Mouse (Mus musculus): ENCODE measurements around the gene Atp6v0e. TPM values are rescaled to one million over a fixed set of nuclear protein-coding genes. Genes with fewer than 3 reads are reported as not detected.

The Atp6v0e gene
- total and polyA plus RNA-seq, 3 experiments: 190 to 422 (median 226) TPM

DNA sequence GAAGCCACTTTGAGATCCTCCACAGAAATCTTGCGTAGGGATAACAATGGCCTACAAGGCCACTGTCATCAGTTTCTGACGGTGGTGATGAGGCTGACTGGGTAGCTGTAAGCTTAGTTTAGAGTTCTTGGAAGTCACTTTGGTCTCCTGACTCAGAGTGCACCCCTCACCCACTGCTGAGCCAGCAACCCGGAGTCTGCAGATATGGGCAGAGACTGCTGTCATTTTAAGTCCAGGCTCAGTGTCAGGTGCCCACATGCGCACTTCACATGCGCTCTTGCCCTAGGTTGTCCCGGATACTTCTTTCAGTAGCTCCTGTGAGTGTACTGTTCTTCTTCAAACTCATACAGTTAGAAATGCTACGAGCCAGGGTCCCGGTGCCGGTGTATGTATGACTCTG lies 29.1 kb upstream of the Atp6v0e start:
- Histone ChIP-seq H3K9ac (ENCODE audit: insufficient read depth, low read depth) (no peak overlapping the region), H3K9me3 (replicated peaks; ENCODE audit: low read length) (no peaks in the 10 kb centered on the region), H3K4me3 (replicated peaks in 1 of 3; ENCODE audit: low read depth in 2 of 3, low read length in 2 of 3, poor library complexity in 1 of 3) (no peak overlapping the region), H3K36me3 (replicated peaks in 1 of 2; ENCODE audit: control insufficient read depth in 1 of 2, insufficient read depth in 1 of 2, low read length in 1 of 2) (peaks cover 81 to 97% of the 10 kb centered on the region in 2 experiments), H3K27ac (ENCODE audit: insufficient read depth, low read depth) (no peak overlapping the region), H3K4me2 (ENCODE audit: insufficient read depth, low read depth, poor library complexity, severe bottlenecking) (no peak overlapping the region), H3K27me3 (replicated peaks) (no peaks in the 10 kb centered on the region), H3K4me1 (ENCODE audit: control insufficient read depth in 1 of 2, insufficient read depth in 2 of 2) (no peaks in the 10 kb centered on the region), H3K79me2 (replicated peaks; ENCODE audit: control insufficient read depth, extremely low read depth, insufficient read depth, poor library complexity, severe bottlenecking) (no peaks in the 10 kb centered on the region)
- dilution Hi-C loops (cut with MboI; ENCODE audit: extremely low pct_ligation_motif_present, extremely low pct_unique_long_range_greater_than_20kb, low sequenced_read_pairs) (no loop called here), in situ Hi-C loops (cut with MboI; ENCODE audit: low pct_ligation_motif_present, low pct_unique_long_range_greater_than_20kb, low sequenced_read_pairs) (loop anchor here (25.0 kb wide), 1 partner anchor 347 kb away; no protein-coding TSS in a partner anchor)
- no peak for TF ChIP-seq JUN (IDR thresholded peaks at IDR 0.05; ENCODE audit: insufficient read depth, low read depth, low read length)
- TF ChIP-seq IRF4 (IDR thresholded peaks at IDR 0.05; ENCODE audit: low read depth, low read length): no peak
- no peak for TF ChIP-seq RCOR1 (conservative IDR thresholded peaks at IDR 0.05; ENCODE audit: low read depth, low read length)
- no peak for DNase-seq (ENCODE audit: extremely low read depth)

DNA sequence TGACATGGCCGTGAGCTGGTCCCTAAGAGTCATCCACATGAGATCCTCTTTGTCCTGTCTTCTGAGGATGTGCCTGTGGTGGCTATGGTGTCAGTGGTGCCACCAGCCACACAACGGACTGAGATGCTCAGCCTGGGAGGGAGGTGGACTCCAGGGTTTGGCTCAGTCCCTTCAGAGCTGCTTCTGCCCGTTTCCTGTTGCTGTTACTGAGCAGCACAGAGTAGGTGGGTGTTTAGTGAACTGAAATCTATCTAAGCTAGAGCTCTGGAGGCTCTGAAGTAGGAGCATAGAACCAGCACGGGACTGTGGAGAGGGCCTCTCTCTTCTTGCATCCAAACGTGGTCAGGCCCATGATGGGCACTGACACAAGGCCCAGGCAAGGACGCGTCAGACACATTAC lies 28.5 kb upstream of the Atp6v0e start:
- dilution Hi-C loops (cut with MboI; ENCODE audit: extremely low pct_ligation_motif_present, extremely low pct_unique_long_range_greater_than_20kb, low sequenced_read_pairs) (no loop called here), in situ Hi-C loops (cut with MboI; ENCODE audit: low pct_ligation_motif_present, low pct_unique_long_range_greater_than_20kb, low sequenced_read_pairs) (loop anchor here (25.0 kb wide), 1 partner anchor 347 kb away; no protein-coding TSS in a partner anchor)
- Histone ChIP-seq H3K36me3 (replicated peaks in 1 of 2; ENCODE audit: control insufficient read depth in 1 of 2, insufficient read depth in 1 of 2, low read length in 1 of 2) (peaks cover 81 to 97% of the 10 kb centered on the region in 2 experiments), H3K27me3 (replicated peaks) (no peaks in the 10 kb centered on the region), H3K4me2 (ENCODE audit: insufficient read depth, low read depth, poor library complexity, severe bottlenecking) (no peak overlapping the region), H3K79me2 (replicated peaks; ENCODE audit: control insufficient read depth, extremely low read depth, insufficient read depth, poor library complexity, severe bottlenecking) (no peaks in the 10 kb centered on the region), H3K9me3 (replicated peaks; ENCODE audit: low read length) (no peaks in the 10 kb centered on the region), H3K4me1 (ENCODE audit: control insufficient read depth in 1 of 2, insufficient read depth in 2 of 2) (no peaks in the 10 kb centered on the region), H3K27ac (ENCODE audit: insufficient read depth, low read depth) (no peak overlapping the region), H3K4me3 (replicated peaks in 1 of 3; ENCODE audit: low read depth in 2 of 3, low read length in 2 of 3, poor library complexity in 1 of 3) (no peak overlapping the region), H3K9ac (ENCODE audit: insufficient read depth, low read depth) (no peak overlapping the region)
- no peak for TF ChIP-seq SIN3A (IDR thresholded peaks at IDR 0.05; ENCODE audit: low read length)
- no peak for TF ChIP-seq NRF1 (IDR thresholded peaks at IDR 0.05; ENCODE audit: low read depth, low read length)
- TF ChIP-seq JUND (conservative IDR thresholded peaks at IDR 0.05; ENCODE audit: low read depth, low read length): no peak
- no peak for DNase-seq (ENCODE audit: extremely low read depth)

DNA sequence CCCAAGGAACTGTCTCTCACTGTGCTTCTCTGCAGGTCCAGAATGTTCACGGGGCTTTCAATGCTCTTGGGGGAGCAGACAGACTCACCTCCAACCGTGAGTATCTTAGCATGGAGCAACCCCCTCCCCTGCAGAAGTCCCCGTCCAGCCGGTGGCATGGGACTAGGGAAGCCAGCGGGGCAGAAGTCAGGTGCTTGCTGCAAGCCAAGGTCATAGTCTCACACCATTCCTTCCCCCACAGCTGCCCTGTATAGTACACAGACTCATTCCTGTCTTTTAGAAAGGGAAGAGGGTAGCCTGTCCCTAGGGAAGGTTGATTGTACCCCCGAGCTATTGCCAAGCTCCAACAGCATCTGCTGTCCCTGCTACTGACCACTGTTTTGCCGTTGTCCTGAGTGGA lies 27.1 kb upstream of the Atp6v0e start:
- Histone ChIP-seq H3K36me3 (replicated peaks in 1 of 2; ENCODE audit: control insufficient read depth in 1 of 2, insufficient read depth in 1 of 2, low read length in 1 of 2) (peaks cover 82 to 96% of the 10 kb centered on the region in 2 experiments), H3K4me2 (ENCODE audit: insufficient read depth, low read depth, poor library complexity, severe bottlenecking) (no peak overlapping the region), H3K27me3 (replicated peaks) (no peaks in the 10 kb centered on the region), H3K4me3 (replicated peaks in 1 of 3; ENCODE audit: low read depth in 2 of 3, low read length in 2 of 3, poor library complexity in 1 of 3) (no peak overlapping the region), H3K79me2 (replicated peaks; ENCODE audit: control insufficient read depth, extremely low read depth, insufficient read depth, poor library complexity, severe bottlenecking) (no peaks in the 10 kb centered on the region), H3K27ac (ENCODE audit: insufficient read depth, low read depth) (no peak overlapping the region), H3K9ac (ENCODE audit: insufficient read depth, low read depth) (no peak overlapping the region), H3K4me1 (ENCODE audit: control insufficient read depth in 1 of 2, insufficient read depth in 2 of 2) (no peaks in the 10 kb centered on the region), H3K9me3 (replicated peaks; ENCODE audit: low read length) (no peaks in the 10 kb centered on the region)
- dilution Hi-C loops (cut with MboI; ENCODE audit: extremely low pct_ligation_motif_present, extremely low pct_unique_long_range_greater_than_20kb, low sequenced_read_pairs): no loop called here
- TF ChIP-seq MYC (IDR thresholded peaks at IDR 0.05; ENCODE audit: low read depth, low read length) (no peak), TCF12 (IDR thresholded peaks at IDR 0.05; ENCODE audit: low read depth, low read length) (no peak), E2F4 (IDR thresholded peaks at IDR 0.05; ENCODE audit: insufficient replicate concordance, low read depth, low read length) (no peak), HCFC1 (IDR thresholded peaks at IDR 0.05; ENCODE audit: low read depth, low read length) (no peak), RAD21 (IDR thresholded peaks at IDR 0.05; ENCODE audit: low read depth, low read length) (no peak), MEF2A (IDR thresholded peaks at IDR 0.05; ENCODE audit: borderline replicate concordance, low read depth, low read length) (no peak), NRF1 (IDR thresholded peaks at IDR 0.05; ENCODE audit: low read depth, low read length) (no peak), ZNF384 (IDR thresholded peaks at IDR 0.05; ENCODE audit: low read depth, low read length) (no peak), MAZ (IDR thresholded peaks at IDR 0.05; ENCODE audit: low read depth, low read length) (no peak), CHD1 (IDR thresholded peaks at IDR 0.05; ENCODE audit: low read depth, low read length) (no peak)
- in situ Hi-C loops (cut with MboI; ENCODE audit: low pct_ligation_motif_present, low pct_unique_long_range_greater_than_20kb, low sequenced_read_pairs): loop anchor here (5.0 to 25.0 kb wide), 2 partner anchors 129 to 349 kb away; no protein-coding TSS in a partner anchor
- no peak for DNase-seq (ENCODE audit: extremely low read depth)
